Mouse (Mus musculus): ENCODE data around the gene Fhit. TPM values are rescaled to one million over a fixed set of nuclear protein-coding genes. Genes with fewer than 3 reads are reported as not detected.

Gene Fhit
- polyA plus RNA-seq, 1 experiment from 2014 or later = 7.9 TPM

GRCm38 (mm10) chr14:10882759-10883158 is 279.1 kb downstream of the Fhit start:
- Histone ChIP-seq H3K27ac (replicated peaks) (no peak overlapping the region), H3K4me1 (replicated peaks) (no peaks in the 10 kb centered on the region), H3K27me3 (no peaks in the 10 kb centered on the region), H3K9me3 (no peaks in the 10 kb centered on the region), H3K36me3 (no peaks in the 10 kb centered on the region), H3K4me2 (no peak overlapping the region), H3K9ac (no peak overlapping the region), H3K4me3 (no peak overlapping the region)
- no peak for ATAC-seq (ENCODE audit: low read depth)
- WGBS = 59% methylated on average over 1 of the region's 1 CpGs

- no peak overlapping the region for H3K4me3 ChIP-seq
- no peak for ATAC-seq (ENCODE audit: low read depth)
- H3K27me3 ChIP-seq = no peaks in the 10 kb centered on the region
- H3K36me3 ChIP-seq = no peaks in the 10 kb centered on the region
- no peak overlapping the region for H3K27ac ChIP-seq (replicated peaks)
- H3K9me3 ChIP-seq = no peaks in the 10 kb centered on the region
- H3K4me1 ChIP-seq (replicated peaks) = 0 out of 2 replicates have a peak, but pooled peaks cover 4% of the 10 kb centered on the region
- no peak overlapping the region for H3K9ac ChIP-seq
- no peak overlapping the region for H3K4me2 ChIP-seq
- WGBS = 73% methylated on average over 2 of the region's 2 CpGs
Observed at GRCm38 (mm10) chr14:10880749-10881148, 281.1 kb downstream of the Fhit start.

- Histone ChIP-seq H3K9me3 (no peaks in the 10 kb centered on the region), H3K4me1 (replicated peaks) (0 out of 2 replicates have a peak, but pooled peaks cover 4% of the 10 kb centered on the region), H3K4me3 (no peak overlapping the region), H3K4me2 (no peak overlapping the region), H3K9ac (no peak overlapping the region), H3K27me3 (no peaks in the 10 kb centered on the region), H3K36me3 (no peaks in the 10 kb centered on the region), H3K27ac (replicated peaks) (no peak overlapping the region)
- no peak for ATAC-seq (ENCODE audit: low read depth)
- WGBS = 80% methylated on average over 3 of the region's 3 CpGs
Observed at GRCm38 (mm10) chr14:10874595-10875372, 287.1 kb downstream of the Fhit start.

GRCm38 (mm10) chr14:10857606-10858005 is 304.2 kb downstream of the Fhit start:
- Histone ChIP-seq H3K4me3 (no peak overlapping the region), H3K27ac (replicated peaks) (no peak overlapping the region), H3K4me2 (no peak overlapping the region), H3K4me1 (replicated peaks) (no peaks in the 10 kb centered on the region), H3K36me3 (no peaks in the 10 kb centered on the region), H3K9me3 (no peaks in the 10 kb centered on the region), H3K9ac (no peak overlapping the region), H3K27me3 (no peaks in the 10 kb centered on the region)
- 66% methylated on average over 3 of the region's 3 CpGs for WGBS
- no peak for ATAC-seq (ENCODE audit: low read depth)

GRCm38 (mm10) chr14:10851936-10852335 is 309.9 kb downstream of the Fhit start:
- 95% methylated on average over 1 of the region's 1 CpGs for WGBS
- no peaks in the 10 kb centered on the region for H3K36me3 ChIP-seq
- no peak overlapping the region for H3K27ac ChIP-seq (replicated peaks)
- H3K27me3 ChIP-seq = no peaks in the 10 kb centered on the region
- no peaks in the 10 kb centered on the region for H3K4me1 ChIP-seq (replicated peaks)
- H3K9ac ChIP-seq = no peak overlapping the region
- H3K4me3 ChIP-seq = no peak overlapping the region
- H3K9me3 ChIP-seq = no peaks in the 10 kb centered on the region
- no peak for ATAC-seq (ENCODE audit: low read depth)
- H3K4me2 ChIP-seq = no peak overlapping the region

GRCm38 (mm10) chr14:10836001-10836400 is 325.8 kb downstream of the Fhit start:
- H3K9me3 ChIP-seq = no peaks in the 10 kb centered on the region
- H3K4me2 ChIP-seq = no peak overlapping the region
- no peaks in the 10 kb centered on the region for H3K36me3 ChIP-seq
- no peak for ATAC-seq (ENCODE audit: low read depth)
- WGBS = 80% methylated on average over 1 of the region's 1 CpGs
- H3K27ac ChIP-seq (replicated peaks) = no peak overlapping the region
- H3K4me1 ChIP-seq (replicated peaks) = no peaks in the 10 kb centered on the region
- no peak overlapping the region for H3K4me3 ChIP-seq
- no peak overlapping the region for H3K9ac ChIP-seq
- H3K27me3 ChIP-seq = no peaks in the 10 kb centered on the region

- H3K27me3 ChIP-seq = no peaks in the 10 kb centered on the region
- no peak overlapping the region for H3K4me2 ChIP-seq
- no peak for ATAC-seq (ENCODE audit: low read depth)
- H3K4me1 ChIP-seq (replicated peaks) = no peaks in the 10 kb centered on the region
- H3K9me3 ChIP-seq = no peaks in the 10 kb centered on the region
- H3K4me3 ChIP-seq = no peak overlapping the region
- H3K36me3 ChIP-seq = no peaks in the 10 kb centered on the region
- no peak overlapping the region for H3K9ac ChIP-seq
- WGBS = 61% methylated on average over 4 of the region's 4 CpGs
- H3K27ac ChIP-seq (replicated peaks) = no peak overlapping the region
Observed at GRCm38 (mm10) chr14:10824819-10825218, 337.0 kb downstream of the Fhit start.

- H3K4me1 ChIP-seq (replicated peaks) = 0 out of 2 replicates have a peak, but pooled peaks cover 3% of the 10 kb centered on the region
- H3K9me3 ChIP-seq = no peaks in the 10 kb centered on the region
- ATAC-seq (ENCODE audit: low read depth) = no peak
Observed at GRCm38 (mm10) chr14:10813551-10813950, 348.3 kb downstream of the Fhit start.

GRCm38 (mm10) chr14:10798489-10799180 is 363.2 kb downstream of the Fhit start:
- Histone ChIP-seq H3K27me3 (no peaks in the 10 kb centered on the region), H3K36me3 (no peaks in the 10 kb centered on the region), H3K27ac (replicated peaks) (no peak overlapping the region), H3K9me3 (no peaks in the 10 kb centered on the region), H3K4me2 (no peak overlapping the region), H3K4me3 (no peak overlapping the region), H3K4me1 (replicated peaks) (no peaks in the 10 kb centered on the region), H3K9ac (no peak overlapping the region)
- no peak for ATAC-seq (ENCODE audit: low read depth)
- 79% methylated on average over 4 of the region's 4 CpGs for WGBS

More at GRCm38 (mm10) chr14:10813551-10813950, 348.3 kb downstream of the Fhit start:
- 12% methylated on average over 2 of the region's 2 CpGs for WGBS
- no peak overlapping the region for H3K9ac ChIP-seq
- H3K27me3 ChIP-seq = no peaks in the 10 kb centered on the region
- no peak overlapping the region for H3K4me2 ChIP-seq
- no peaks in the 10 kb centered on the region for H3K36me3 ChIP-seq
- H3K27ac ChIP-seq (replicated peaks) = no peak overlapping the region
- no peak overlapping the region for H3K4me3 ChIP-seq

GRCm38 (mm10) chr14:10797595-10797994 is 364.2 kb downstream of the Fhit start:
- Histone ChIP-seq H3K36me3 (no peaks in the 10 kb centered on the region), H3K9ac (no peak overlapping the region), H3K4me3 (no peak overlapping the region), H3K27me3 (no peaks in the 10 kb centered on the region), H3K4me1 (replicated peaks) (no peaks in the 10 kb centered on the region), H3K9me3 (no peaks in the 10 kb centered on the region), H3K4me2 (no peak overlapping the region), H3K27ac (replicated peaks) (no peak overlapping the region)
- ATAC-seq (ENCODE audit: low read depth) = no peak
- 83% methylated on average over 1 of the region's 1 CpGs for WGBS

- no peak for ATAC-seq (ENCODE audit: low read depth)
- H3K9me3 ChIP-seq = no peaks in the 10 kb centered on the region
- no peak overlapping the region for H3K27ac ChIP-seq (replicated peaks)
- WGBS = 71% methylated on average over 2 of the region's 2 CpGs
- no peak overlapping the region for H3K4me2 ChIP-seq
- no peak overlapping the region for H3K9ac ChIP-seq
- no peak overlapping the region for H3K4me3 ChIP-seq
- no peaks in the 10 kb centered on the region for H3K27me3 ChIP-seq
- H3K36me3 ChIP-seq = no peaks in the 10 kb centered on the region
- H3K4me1 ChIP-seq (replicated peaks) = no peaks in the 10 kb centered on the region
Observed at GRCm38 (mm10) chr14:10795498-10796075, 366.2 kb downstream of the Fhit start.

- no peak overlapping the region for H3K27ac ChIP-seq (replicated peaks)
- 93% methylated on average over 3 of the region's 3 CpGs for WGBS
- no peak overlapping the region for H3K4me3 ChIP-seq
- H3K9ac ChIP-seq = no peak overlapping the region
- H3K36me3 ChIP-seq = no peaks in the 10 kb centered on the region
- H3K9me3 ChIP-seq = no peaks in the 10 kb centered on the region
- H3K4me1 ChIP-seq (replicated peaks) = no peaks in the 10 kb centered on the region
- H3K27me3 ChIP-seq = no peaks in the 10 kb centered on the region
- ATAC-seq (ENCODE audit: low read depth) = no peak
- no peak overlapping the region for H3K4me2 ChIP-seq
Observed at GRCm38 (mm10) chr14:10783929-10784328, 377.9 kb downstream of the Fhit start.

All from neural tube, embryonic 13.5 days (tissue).